Mouse (Mus musculus) kidney, adult 2 months (tissue): ENCODE measurements around the gene Ctnnbip1.

ENCODE experiments used
- CTCF ChIP-seq: fragments of 200-500 bp; conservative IDR thresholded peaks from 2 replicates; pipeline ENCODE4 v1.5.1; 2011; ENCODE audit warnings: low read depth, mild to moderate bottlenecking, control low read depth, low read length, moderate library complexity, mixed read lengths; ENCODE audit not compliant: insufficient read depth, insufficient read length
- POLR2A ChIP-seq: fragments of 200-500 bp; IDR thresholded peaks from one replicate; pipeline ENCODE4 v1.6.1; 2011; ENCODE audit warnings: low read depth, low read length, control low read depth

- TF ChIP-seq POLR2A (no peak), CTCF (no peak)
Observed at GRCm38 (mm10) chr4:149603860-149604259, 85.8 kb downstream of the Ctnnbip1 start.
